Mouse (Mus musculus) liver, embryonic 12.5 days (tissue): ENCODE measurements around the gene Sgk1. TPM values are rescaled to one million over a fixed set of nuclear protein-coding genes. Genes with fewer than 3 reads are reported as not detected.
A peak's percentile ranks its signal among the peaks of the same experiment; 100 is the strongest.

Source experiments
- ATAC-seq: fragments of 200-750 bp; cut with Nextera tagmentation; 2 replicates; pipeline ENCODE4 v1.8.0; 2017; ENCODE audit warnings: moderate number of reproducible peaks, mild to moderate bottlenecking, moderate library complexity
- H3K27ac ChIP-seq: fragments of 300-500 bp; sonication (generic); 2 replicates; pipeline ENCODE4 v1.5.1; 2016; ENCODE audit warnings: mild to moderate bottlenecking
- H3K27me3 ChIP-seq: fragments of 300-500 bp; sonication (generic); replicated peaks from 2 replicates; pipeline ENCODE4 v1.6.1; 2016; ENCODE audit warnings: mild to moderate bottlenecking, moderate library complexity
- H3K36me3 ChIP-seq: fragments of 300-500 bp; sonication (generic); 2 replicates; pipeline ENCODE4 v1.6.1; 2016; ENCODE audit warnings: mild to moderate bottlenecking, moderate library complexity
- H3K4me1 ChIP-seq: fragments of 300-500 bp; sonication (generic); 2 replicates; pipeline ENCODE4 v1.6.1; 2016
- H3K4me2 ChIP-seq: fragments of 300-500 bp; sonication (generic); 2 replicates; pipeline ENCODE4 v1.6.1; 2016; ENCODE audit warnings: mild to moderate bottlenecking, moderate library complexity
- H3K4me3 ChIP-seq: fragments of 300-500 bp; sonication (generic); 2 replicates; pipeline ENCODE4 v1.5.1; 2016; ENCODE audit warnings: mild to moderate bottlenecking, moderate library complexity
- H3K9ac ChIP-seq: fragments of 300-500 bp; sonication (generic); 2 replicates; pipeline ENCODE4 v1.6.1; 2016; ENCODE audit warnings: mild to moderate bottlenecking, moderate library complexity
- H3K9me3 ChIP-seq: fragments of 300-500 bp; sonication (generic); replicated peaks from 2 replicates; pipeline ENCODE4 v1.6.1; 2016; ENCODE audit warnings: mild to moderate bottlenecking, moderate library complexity
- whole genome bisulfite sequencing: fragments of 180-500 bp; shearing (Covaris S2); methylation state at CpG from one replicate; pipeline ENCODE4 v1.1.7; 2016; ENCODE audit not compliant: insufficient replicate concordance; 5-methylcytosine and 5-hydroxymethylcytosine counted together
- polyA plus RNA-seq: library from polyadenylated mRNA; unstranded; fragments of >200 nt; fragmentation: Nextera tagmentation; extraction: Ambion mirVana; gene quantifications from 2 replicates; pipeline ENCODE4 v1.2.1, GENCODE M21; 2016

Sgk1 gene
- polyA plus RNA-seq, 1 experiment from 2014 or later, result 12.2 TPM

DNA sequence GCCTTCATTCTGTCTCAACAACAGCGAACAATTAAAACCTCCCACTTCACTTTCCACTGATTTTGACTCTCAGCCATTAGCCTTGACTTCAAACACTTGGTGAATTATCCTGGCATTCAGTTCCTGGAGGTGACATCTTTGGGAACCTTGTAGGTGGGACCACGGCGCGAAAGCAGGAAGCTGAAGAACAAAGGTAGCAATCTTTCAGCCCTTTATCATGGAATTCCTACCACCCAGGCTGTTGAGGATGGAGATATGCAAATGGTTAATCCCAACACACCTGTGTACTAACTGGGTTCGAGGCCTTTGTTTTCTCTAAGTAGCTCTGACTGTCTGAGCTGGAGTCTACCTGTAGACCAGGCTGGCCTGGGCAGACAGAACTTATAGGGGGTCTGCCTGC, 106.5 kb downstream of the Sgk1 start:
- H3K4me2 ChIP-seq, result no peak overlapping the region
- no peak overlapping the region for H3K27ac ChIP-seq
- WGBS, result 67% methylated on average over 5 of the region's 5 CpGs
- H3K27me3 ChIP-seq, result peaks cover 28% of the 10 kb centered on the region
- no peaks in the 10 kb centered on the region for H3K36me3 ChIP-seq
- H3K9ac ChIP-seq, result no peak overlapping the region
- no peak overlapping the region for H3K4me3 ChIP-seq
- peaks cover 18% of the 10 kb centered on the region; the same call in 1 of the 2 replicates for H3K4me1 ChIP-seq
- no peak for ATAC-seq
- no peaks in the 10 kb centered on the region for H3K9me3 ChIP-seq

DNA sequence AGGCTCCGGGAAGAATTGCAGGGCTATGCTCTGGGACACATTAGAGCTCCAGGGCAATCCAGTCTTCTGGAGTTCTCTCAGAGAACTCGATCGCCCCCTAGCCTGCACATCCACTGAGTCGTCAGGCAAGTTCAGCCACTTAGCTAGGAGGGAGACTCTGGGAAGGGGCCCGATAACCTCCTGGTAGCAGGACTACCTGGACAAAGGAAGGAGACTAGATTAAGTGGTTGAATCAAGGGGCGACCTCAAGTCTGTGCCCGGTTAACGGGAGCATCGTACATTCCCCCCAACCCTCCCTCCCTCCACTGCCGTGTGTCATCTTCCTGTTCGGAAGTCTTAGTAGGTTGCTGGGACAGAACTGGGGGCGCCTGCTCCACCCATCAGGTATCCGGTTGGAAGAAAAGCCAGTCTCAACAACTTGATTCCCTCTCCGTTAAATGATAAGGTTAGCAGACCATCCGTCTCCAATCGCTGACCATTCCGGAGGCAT, 109.4 kb downstream of the Sgk1 start:
- 11% methylated on average over 17 of the region's 17 CpGs for WGBS

DNA sequence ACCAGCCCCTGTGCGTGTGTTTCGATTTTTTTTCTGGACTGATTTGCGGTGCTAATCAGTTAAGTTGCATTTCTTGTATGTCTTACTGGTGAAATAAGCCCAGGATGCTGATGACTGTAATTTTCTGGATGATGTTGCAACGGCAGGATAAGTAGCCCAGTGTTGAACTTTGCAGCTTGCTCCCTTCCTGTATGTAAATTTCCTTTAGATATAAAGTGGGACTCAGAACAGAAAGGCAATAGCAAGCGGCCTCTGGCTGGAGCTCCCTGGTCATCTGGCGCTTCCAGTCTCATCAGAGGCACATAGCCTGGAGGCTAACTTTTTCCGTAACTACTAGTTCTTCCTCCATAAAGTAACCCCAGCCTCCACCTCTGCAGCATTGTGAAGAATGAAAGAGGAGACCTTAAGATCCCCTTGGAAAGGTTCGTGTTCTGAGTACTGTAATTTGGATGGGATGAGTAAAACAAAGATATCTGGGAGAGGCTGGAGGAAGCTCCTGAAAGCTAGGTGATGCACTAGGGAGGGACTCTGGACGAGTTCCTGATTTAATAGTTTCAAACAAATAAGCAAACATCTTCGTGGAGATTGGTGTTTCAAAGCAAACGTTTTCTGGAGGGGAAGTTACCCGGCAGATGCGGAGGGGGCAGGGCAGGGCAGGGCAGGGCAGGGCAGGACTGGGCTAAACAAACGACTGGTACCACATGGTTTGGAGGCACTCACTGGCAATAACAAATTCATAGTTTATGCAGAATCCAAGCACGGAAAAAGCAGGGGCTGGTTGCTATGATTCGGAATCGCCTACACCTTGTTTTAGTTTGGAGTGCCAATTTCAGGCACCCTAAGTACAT, 110.2 kb downstream of the Sgk1 start:
- Histone ChIP-seq H3K27me3 (peaks cover 37% of the 10 kb centered on the region), H3K4me3 (peak overlapping the region; percentile 68), H3K9ac (0 out of 2 replicates have a peak overlapping the region, but pooled peaks have one; percentile 14), H3K36me3 (peaks cover 12% of the 10 kb centered on the region), H3K4me2 (peak overlapping the region; percentile 98), H3K9me3 (no peaks in the 10 kb centered on the region), H3K27ac (no peak overlapping the region), H3K4me1 (peaks cover 33% of the 10 kb centered on the region)
- WGBS, result 14% methylated on average over 17 of the region's 17 CpGs
- no peak for ATAC-seq

More for the DNA sequence above, 109.4 kb downstream of the Sgk1 start:
- peaks cover 4% of the 10 kb centered on the region; the same call in 1 of the 2 replicates for H3K36me3 ChIP-seq
- H3K27ac ChIP-seq, result no peak overlapping the region
- ATAC-seq, result no peak
- H3K4me2 ChIP-seq, result peak overlapping the region; percentile 98
- H3K9me3 ChIP-seq, result no peaks in the 10 kb centered on the region
- no peak overlapping the region for H3K9ac ChIP-seq
- H3K4me1 ChIP-seq, result peaks cover 33% of the 10 kb centered on the region
- H3K27me3 ChIP-seq, result peaks cover 37% of the 10 kb centered on the region
- H3K4me3 ChIP-seq, result peak overlapping the region; percentile 11; the same call in 1 of the 2 replicates

DNA sequence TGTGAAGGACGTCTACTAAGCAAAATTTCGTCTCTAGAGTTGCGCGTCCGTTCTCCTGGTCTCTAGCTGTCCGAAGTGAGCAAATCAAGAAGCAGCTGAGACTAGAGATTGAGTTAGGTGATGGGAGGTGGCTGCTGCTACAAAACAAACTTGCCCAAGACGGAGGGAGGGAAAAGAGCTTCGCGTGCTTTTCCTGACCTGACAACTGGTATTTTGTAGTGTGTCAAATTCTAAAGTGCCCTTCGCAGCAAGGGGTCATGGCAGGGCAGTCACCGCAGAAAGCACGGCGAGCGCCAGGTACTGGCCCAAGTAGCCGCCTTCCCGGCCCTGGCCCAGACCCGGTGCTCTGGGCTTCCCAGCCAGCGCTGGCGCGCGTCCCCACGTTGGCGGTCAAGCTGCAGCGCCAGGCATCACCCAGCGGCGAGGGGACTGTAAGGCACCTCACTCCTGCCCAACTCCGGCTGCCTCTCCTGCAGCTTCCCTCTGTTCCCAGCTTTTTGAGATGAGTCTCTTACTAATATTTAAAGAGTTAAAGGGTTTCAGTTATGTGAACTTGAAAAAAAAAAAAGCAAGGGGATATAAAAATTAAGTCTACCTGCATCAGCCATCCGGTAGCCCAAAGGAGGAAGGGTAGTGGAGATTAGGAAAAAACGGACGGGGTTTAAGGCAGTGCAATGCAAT, 111.0 kb downstream of the Sgk1 start:
- Histone ChIP-seq H3K9me3 (no peaks in the 10 kb centered on the region), H3K27ac (no peak overlapping the region), H3K9ac (0 out of 2 replicates have a peak overlapping the region, but pooled peaks have one; percentile 14), H3K4me2 (peak overlapping the region; percentile 98), H3K4me3 (peak overlapping the region; percentile 68), H3K36me3 (peaks cover 18% of the 10 kb centered on the region), H3K4me1 (peaks cover 33% of the 10 kb centered on the region), H3K27me3 (peaks cover 37% of the 10 kb centered on the region)
- WGBS, result 2% methylated on average over 30 of the region's 30 CpGs
- ATAC-seq, result no peak

DNA sequence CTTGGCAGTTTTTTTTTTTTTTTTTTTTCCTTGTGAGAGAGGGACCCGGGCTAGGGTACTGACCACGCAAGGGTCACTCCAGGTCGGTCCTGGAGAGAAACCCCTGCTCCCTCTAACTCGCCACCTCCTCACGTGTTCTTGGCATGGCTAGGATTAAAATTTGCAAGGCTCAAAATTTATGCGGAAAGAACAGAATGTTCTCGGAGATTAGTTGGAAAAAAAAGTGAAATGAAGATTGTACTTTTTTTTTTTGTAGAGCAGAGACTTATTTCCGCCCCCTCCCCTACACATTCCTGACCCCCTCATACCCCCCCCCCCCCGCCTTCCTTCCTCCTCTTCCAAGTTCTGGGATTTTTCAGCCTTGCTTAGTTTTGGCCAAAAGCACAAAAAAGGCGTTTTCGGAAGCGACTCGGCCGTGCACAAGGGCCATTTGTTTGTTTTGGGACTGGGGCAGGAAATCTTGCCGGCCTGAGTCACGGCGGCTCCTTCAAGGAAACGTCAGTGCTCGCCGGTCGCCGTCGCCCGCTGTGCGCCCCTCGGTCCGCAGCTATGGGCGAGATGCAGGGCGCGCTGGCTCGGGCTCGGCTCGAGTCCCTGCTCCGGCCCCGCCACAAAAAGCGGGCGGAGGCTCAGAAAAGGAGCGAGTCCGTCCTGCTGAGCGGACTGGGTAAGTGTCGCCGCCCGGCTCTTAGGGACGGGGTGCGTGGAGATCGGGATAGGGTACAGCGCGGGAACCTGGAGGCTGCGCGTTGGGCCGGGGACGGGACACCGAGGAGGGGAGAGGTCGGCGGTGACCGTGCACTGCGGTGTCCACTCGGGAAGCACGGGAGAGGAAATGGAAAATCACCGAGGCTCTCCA, 111.8 kb downstream of the Sgk1 start:
- peaks cover 33% of the 10 kb centered on the region for H3K4me1 ChIP-seq
- under 1% methylated on average over 59 of the region's 60 CpGs for WGBS
- peaks cover 37% of the 10 kb centered on the region for H3K27me3 ChIP-seq
- H3K9me3 ChIP-seq, result no peaks in the 10 kb centered on the region
- peak overlapping the region; percentile 73 for H3K27ac ChIP-seq
- peak overlapping the region; percentile 68 for H3K4me3 ChIP-seq
- H3K9ac ChIP-seq, result peak overlapping the region; percentile 69
- peaks cover 25% of the 10 kb centered on the region for H3K36me3 ChIP-seq
- peak; percentile 73 for ATAC-seq
- peak overlapping the region; percentile 98 for H3K4me2 ChIP-seq

DNA sequence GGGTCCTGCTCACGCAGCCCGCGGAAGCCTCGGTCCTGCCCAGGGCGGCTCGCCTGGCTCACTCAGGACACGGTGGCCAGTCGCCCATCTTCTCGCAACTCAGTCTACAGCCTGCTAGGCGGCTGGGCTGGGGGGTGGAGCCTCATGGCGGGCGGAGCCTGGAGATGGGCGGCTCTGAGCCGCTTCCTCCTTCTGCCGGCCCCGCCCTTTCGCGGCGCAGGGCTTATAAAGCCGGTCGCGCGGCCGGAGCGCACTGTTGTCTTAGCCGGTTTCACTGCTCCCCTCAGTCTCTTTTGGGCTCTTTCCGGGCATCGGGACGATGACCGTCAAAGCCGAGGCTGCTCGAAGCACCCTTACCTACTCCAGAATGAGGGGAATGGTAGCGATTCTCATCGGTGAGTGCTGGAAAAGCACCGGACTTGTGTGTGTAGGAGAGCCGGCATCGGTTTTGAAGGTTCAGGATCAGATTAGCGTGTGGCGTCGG, 112.5 kb downstream of the Sgk1 start:
- Histone ChIP-seq H3K4me3 (peak overlapping the region; percentile 68), H3K27ac (peak overlapping the region; percentile 73), H3K9ac (peak overlapping the region; percentile 69), H3K4me1 (peaks cover 33% of the 10 kb centered on the region), H3K27me3 (peaks cover 37% of the 10 kb centered on the region), H3K9me3 (no peaks in the 10 kb centered on the region), H3K36me3 (peaks cover 31% of the 10 kb centered on the region), H3K4me2 (peak overlapping the region; percentile 98)
- WGBS, result under 1% methylated on average over 40 of the region's 40 CpGs
- peak; percentile 96 for ATAC-seq

DNA sequence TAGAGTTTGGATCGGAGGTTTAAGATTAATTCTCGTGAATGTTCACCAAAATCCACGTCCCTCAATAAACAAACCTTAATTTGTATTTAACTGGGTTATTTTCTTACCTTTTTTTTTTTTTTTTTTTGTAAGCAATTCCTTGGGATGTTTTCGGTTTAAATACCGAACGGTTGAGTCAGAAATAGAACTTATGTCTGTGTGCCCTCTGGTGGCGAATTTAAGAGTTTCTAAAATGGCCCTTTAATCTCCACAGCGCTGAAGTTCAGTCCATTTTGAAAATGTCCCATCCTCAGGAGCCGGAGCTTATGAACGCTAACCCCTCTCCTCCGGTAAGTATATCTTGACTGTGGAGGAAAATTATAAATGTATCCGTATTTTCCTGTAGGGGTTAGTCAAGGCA, 113.2 kb downstream of the Sgk1 start:
- Histone ChIP-seq H3K4me3 (peak overlapping the region; percentile 68), H3K9ac (peak overlapping the region; percentile 69; the same call in 1 of the 2 replicates), H3K27me3 (peaks cover 37% of the 10 kb centered on the region), H3K4me1 (peaks cover 33% of the 10 kb centered on the region), H3K36me3 (peaks cover 31% of the 10 kb centered on the region), H3K4me2 (peak overlapping the region; percentile 98), H3K27ac (no peak overlapping the region; the same call in 1 of the 2 replicates), H3K9me3 (no peaks in the 10 kb centered on the region)
- WGBS, result 7% methylated on average over 12 of the region's 12 CpGs
- no peak for ATAC-seq

DNA sequence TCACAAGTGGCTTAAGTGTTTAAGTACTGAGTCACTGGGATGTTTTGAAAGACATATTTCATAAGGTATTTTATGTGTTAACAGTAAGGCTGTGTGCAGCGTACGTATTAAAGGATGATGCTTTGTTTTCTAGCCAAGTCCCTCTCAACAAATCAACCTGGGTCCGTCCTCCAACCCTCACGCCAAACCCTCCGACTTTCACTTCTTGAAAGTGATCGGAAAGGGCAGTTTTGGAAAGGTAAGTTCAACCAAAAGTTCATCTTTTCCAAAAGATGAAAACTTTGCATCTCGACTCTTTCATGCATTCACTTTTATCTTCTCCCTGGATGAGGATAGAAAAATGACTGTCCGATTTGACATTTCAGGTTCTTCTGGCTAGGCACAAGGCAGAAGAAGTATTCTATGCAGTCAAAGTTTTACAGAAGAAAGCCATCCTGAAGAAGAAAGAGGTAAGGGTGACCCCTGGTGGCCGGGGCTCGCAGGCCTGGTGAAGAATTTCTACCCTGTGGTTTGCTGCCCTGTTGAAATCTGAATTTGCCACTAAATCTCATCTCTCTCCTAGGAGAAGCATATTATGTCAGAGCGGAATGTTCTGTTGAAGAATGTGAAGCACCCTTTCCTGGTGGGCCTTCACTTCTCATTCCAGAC, 113.8 kb downstream of the Sgk1 start:
- Histone ChIP-seq H3K4me2 (peak overlapping the region; percentile 98), H3K36me3 (peaks cover 31% of the 10 kb centered on the region), H3K9me3 (no peaks in the 10 kb centered on the region), H3K27me3 (peaks cover 36% of the 10 kb centered on the region), H3K27ac (no peak overlapping the region), H3K4me1 (peaks cover 33% of the 10 kb centered on the region), H3K9ac (no peak overlapping the region; the same call in 1 of the 2 replicates), H3K4me3 (peak overlapping the region; percentile 68)
- ATAC-seq, result no peak
- WGBS, result 53% methylated on average over 11 of the region's 11 CpGs

DNA sequence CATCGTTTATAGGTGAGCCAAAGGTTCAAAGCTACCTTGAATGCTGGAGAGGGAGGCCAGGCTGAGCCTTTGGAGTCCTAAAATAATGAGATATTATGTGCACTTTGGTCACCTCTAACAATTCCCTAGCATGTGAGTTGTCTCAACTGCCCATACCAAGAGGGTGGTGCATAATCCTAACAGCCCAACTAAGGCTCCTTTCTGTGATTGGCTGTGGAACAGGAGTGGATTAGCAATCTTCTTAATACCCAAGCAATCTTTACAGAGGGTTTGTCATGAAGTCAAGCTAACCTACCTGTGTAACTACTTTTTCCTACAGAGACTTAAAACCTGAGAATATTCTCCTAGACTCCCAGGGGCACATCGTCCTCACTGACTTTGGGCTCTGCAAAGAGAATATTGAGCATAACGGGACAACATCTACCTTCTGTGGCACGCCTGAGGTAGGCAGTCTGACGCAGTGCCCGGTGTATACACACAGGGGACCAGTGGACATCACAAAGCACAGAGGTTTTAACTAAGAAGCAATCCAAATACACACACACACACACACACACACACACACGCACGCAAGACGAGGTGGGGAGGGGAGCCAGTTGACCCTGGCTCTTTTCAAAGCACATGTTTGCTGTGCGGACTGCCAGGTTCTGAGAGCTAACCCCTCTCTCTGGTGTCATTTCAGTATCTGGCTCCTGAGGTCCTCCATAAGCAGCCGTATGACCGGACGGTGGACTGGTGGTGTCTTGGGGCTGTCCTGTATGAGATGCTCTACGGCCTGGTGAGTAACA, 114.9 kb downstream of the Sgk1 start:
- H3K9ac ChIP-seq, result no peak overlapping the region
- 83% methylated on average over 14 of the region's 14 CpGs for WGBS
- H3K27ac ChIP-seq, result no peak overlapping the region
- peaks cover 31% of the 10 kb centered on the region for H3K36me3 ChIP-seq
- H3K4me3 ChIP-seq, result 0 out of 2 replicates have a peak overlapping the region, but pooled peaks have one; percentile 68
- no peaks in the 10 kb centered on the region for H3K9me3 ChIP-seq
- peaks cover 29% of the 10 kb centered on the region for H3K4me1 ChIP-seq
- H3K27me3 ChIP-seq, result peaks cover 25% of the 10 kb centered on the region
- ATAC-seq, result no peak
- peak overlapping the region; percentile 98 for H3K4me2 ChIP-seq

DNA sequence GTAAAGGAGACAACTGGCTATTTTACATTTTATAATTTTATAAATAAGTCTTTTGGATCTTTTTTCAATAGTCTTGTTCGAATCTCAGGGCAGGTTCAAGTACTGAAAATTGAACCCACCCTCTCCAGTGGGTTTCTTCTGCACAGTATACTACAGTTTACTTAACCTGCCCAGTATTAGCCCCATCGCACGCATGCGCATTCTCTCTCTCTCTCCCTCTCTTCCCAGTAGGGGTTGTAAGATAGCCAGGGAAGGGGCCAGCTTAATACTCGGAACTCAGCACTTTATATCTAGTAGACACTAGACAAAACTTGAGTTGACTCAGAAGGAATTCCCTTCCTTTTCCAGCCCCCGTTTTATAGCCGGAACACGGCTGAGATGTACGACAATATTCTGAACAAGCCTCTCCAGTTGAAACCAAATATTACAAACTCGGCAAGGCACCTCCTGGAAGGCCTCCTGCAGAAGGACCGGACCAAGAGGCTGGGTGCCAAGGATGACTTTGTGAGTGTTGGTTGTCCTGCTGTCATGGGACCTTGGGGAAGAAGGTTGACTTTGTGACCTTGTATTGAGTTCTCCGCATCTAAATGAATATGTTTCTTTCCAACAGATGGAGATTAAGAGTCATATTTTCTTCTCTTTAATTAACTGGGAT, 115.7 kb downstream of the Sgk1 start:
- 86% methylated on average over 12 of the region's 12 CpGs for WGBS

More for the DNA sequence above, 115.7 kb downstream of the Sgk1 start:
- H3K4me2 ChIP-seq, result no peak overlapping the region
- no peak for ATAC-seq
- H3K27ac ChIP-seq, result no peak overlapping the region
- H3K27me3 ChIP-seq, result peaks cover 17% of the 10 kb centered on the region
- H3K4me1 ChIP-seq, result peaks cover 23% of the 10 kb centered on the region
- H3K36me3 ChIP-seq, result peaks cover 31% of the 10 kb centered on the region
- H3K9me3 ChIP-seq, result no peaks in the 10 kb centered on the region
- H3K9ac ChIP-seq, result no peak overlapping the region
- no peak overlapping the region for H3K4me3 ChIP-seq
